In genomic region chr19:46033911-46034310, GRCm38 (mm10) we compare ENCODE assay signal across 24 mouse cellular contexts.
"Had no signal": no experiment of that assay in that cellular context is flagged by ENCODE, and none has a peak within 500 bp of the region (broad histone marks: within the 10 kb centered on the region; RNA-seq: fewer than 3 reads in every experiment).

No protein-coding gene starts in this region.

- ATAC-seq: hindbrain, embryonic 16.5 days; inflammation-experienced regulatory T-cells, adult 6 months; intestine, embryonic 15.5 days; intestine, postnatal 0 days had no signal

- H3K9ac ChIP-seq: heart, embryonic 13.5 days; heart, embryonic 15.5 days; hindbrain, embryonic 12.5 days; hindbrain, embryonic 14.5 days; intestine, embryonic 15.5 days; limb, embryonic 12.5 days had no signal

- DNase-seq: gastrocnemius, postnatal 14 days; heart, adult 2 months; heart, postnatal 14 days; heart, postnatal 36 days; kidney, adult 18-20 months; kidney, adult 8-10 months; kidney, postnatal 10 days; kidney, postnatal 25 days; kidney, postnatal 4 days; liver had no signal

- H3K9me3 ChIP-seq: intestine, embryonic 15.5 days; limb, embryonic 10.5 days had no signal

- H3K27me3 ChIP-seq: heart, embryonic 13.5 days; heart, embryonic 15.5 days; hindbrain, embryonic 12.5 days; intestine, embryonic 15.5 days; limb, embryonic 12.5 days had no signal

- H3K4me3 ChIP-seq: heart, adult 2 months; heart, embryonic 13.5 days; heart, embryonic 15.5 days; hindbrain, embryonic 10.5 days; hindbrain, embryonic 12.5 days; intestine, embryonic 15.5 days; layer of hippocampus, adult 2 months; left cerebral cortex, adult 2 months; limb, embryonic 10.5 days; limb, embryonic 12.5 days had no signal

- H3K4me2 ChIP-seq: heart, embryonic 11.5 days; heart, embryonic 13.5 days; heart, embryonic 15.5 days; hindbrain, embryonic 12.5 days; hindbrain, embryonic 14.5 days; intestine, embryonic 15.5 days; limb, embryonic 12.5 days had no signal

- H3K27ac ChIP-seq: heart, adult 2 months; heart, embryonic 13.5 days; heart, embryonic 15.5 days; hindbrain, embryonic 10.5 days; hindbrain, embryonic 12.5 days; hindbrain, embryonic 14.5 days; intestine, embryonic 15.5 days; layer of hippocampus, adult 2 months; limb, embryonic 10.5 days; limb, embryonic 12.5 days had no signal
